ENCODE assay signal across 8 mouse cellular contexts in genomic region chr11:69394591-69395167, GRCm38 (mm10). TPM values are rescaled to one million over a fixed set of nuclear protein-coding genes. Genes with fewer than 3 reads are reported as not detected.
A peak's percentile ranks its signal among the peaks of the same experiment; 100 is the strongest.
DNase-seq lines count a peak whose midpoint lies in the region; ATAC-seq and TF ChIP-seq lines count a peak whose summit lies in the region.
"Not testable (repeated sequence)": the region's sequence is repeated elsewhere in the genome, so short reads cannot be mapped to it uniquely, and the experiment has no call there.

No protein-coding gene starts in this region.

- TF ChIP-seq POLR2A in cortical plate, adult 2 months (IDR thresholded peaks at IDR 0.05; ENCODE audit: extremely low read depth, insufficient read depth, low read length): not testable (repeated sequence)

- H3K4me3 ChIP-seq in cortical plate, adult 2 months (ENCODE audit: insufficient read depth, low read length): peak overlapping the region; percentile 85
- H3K4me3 ChIP-seq in forebrain, embryonic 14.5 days (ENCODE audit: low read depth, low read length): peak overlapping the region; percentile 55
- peak overlapping the region; percentile 82 for H3K4me3 ChIP-seq in kidney, embryonic 16.5 days (ENCODE audit: low read length)
- H3K4me3 ChIP-seq in liver, embryonic 15.5 days (replicated peaks): peak overlapping the region; percentile 85
- peak overlapping the region; percentile 74 for H3K4me3 ChIP-seq in midbrain, embryonic 16.5 days (ENCODE audit: low read depth, low read length)
- H3K4me3 ChIP-seq in stomach, embryonic 15.5 days (replicated peaks): peak overlapping the region; percentile 61

- H3K36me3 ChIP-seq in forebrain, embryonic 14.5 days (ENCODE audit: control insufficient read depth, insufficient read depth, low read length): peaks cover 16% of the 10 kb centered on the region
- H3K36me3 ChIP-seq in kidney, embryonic 16.5 days (ENCODE audit: insufficient read depth, low read length); liver, embryonic 15.5 days (replicated peaks); midbrain, embryonic 16.5 days (ENCODE audit: control insufficient read depth, insufficient read depth, low read length); stomach, embryonic 15.5 days: not testable (repeated sequence)

- WGBS in forebrain, embryonic 14.5 days: 2% methylated on average over 31 of the region's 31 CpGs
- under 1% methylated on average over 31 of the region's 31 CpGs for WGBS in kidney, embryonic 16.5 days
- WGBS in liver, embryonic 15.5 days (ENCODE audit: insufficient replicate concordance): 2% methylated on average over 31 of the region's 31 CpGs
- WGBS in midbrain, embryonic 16.5 days: 1% methylated on average over 31 of the region's 31 CpGs
- 1% methylated on average over 31 of the region's 31 CpGs for WGBS in stomach, embryonic 15.5 days

- TF ChIP-seq CTCF in cortical plate, adult 2 months (IDR thresholded peaks at IDR 0.05; ENCODE audit: extremely low read depth, insufficient read depth, low read length): not testable (repeated sequence)

- H3K27ac ChIP-seq in cortical plate, adult 2 months (ENCODE audit: insufficient read depth, low read length); forebrain, embryonic 14.5 days (ENCODE audit: low read depth, low read length): not testable (repeated sequence)
- H3K27ac ChIP-seq in kidney, embryonic 16.5 days (ENCODE audit: low read length): peak overlapping the region; percentile 99
- H3K27ac ChIP-seq in liver, embryonic 15.5 days (replicated peaks): peak overlapping the region; percentile 97
- H3K27ac ChIP-seq in midbrain, embryonic 16.5 days (ENCODE audit: low read length): peak overlapping the region; percentile 99
- peak overlapping the region; percentile 96; the same call in 1 of the 2 replicates for H3K27ac ChIP-seq in stomach, embryonic 15.5 days

- DNase-seq in CD4-positive, CD25-positive, alpha-beta regulatory T cell, adult 2 months (ENCODE audit: low read depth, low spot score): peak; percentile 49
- not testable (repeated sequence) for DNase-seq in forebrain, embryonic 14.5 days (ENCODE audit: low spot score)
- peak; percentile 25 for DNase-seq in heart, postnatal 4 days

- H3K4me1 ChIP-seq in cortical plate, adult 2 months (ENCODE audit: control insufficient read depth, insufficient read depth, low read length): not testable (repeated sequence)
- H3K4me1 ChIP-seq in forebrain, embryonic 14.5 days (ENCODE audit: control insufficient read depth, insufficient read depth, low read length): peaks cover 11% of the 10 kb centered on the region
- H3K4me1 ChIP-seq in kidney, embryonic 16.5 days (ENCODE audit: insufficient read depth, low read length): peaks cover 41% of the 10 kb centered on the region
- H3K4me1 ChIP-seq in liver, embryonic 15.5 days (replicated peaks): peaks cover 35% of the 10 kb centered on the region
- H3K4me1 ChIP-seq in midbrain, embryonic 16.5 days (ENCODE audit: control insufficient read depth, insufficient read depth, low read length): peaks cover 11% of the 10 kb centered on the region
- peaks cover 37% of the 10 kb centered on the region for H3K4me1 ChIP-seq in stomach, embryonic 15.5 days

- peak overlapping the region; percentile 73 for H3K4me2 ChIP-seq in forebrain, embryonic 14.5 days (ENCODE audit: low read length)
- peak overlapping the region; percentile 80 for H3K4me2 ChIP-seq in kidney, embryonic 16.5 days (replicated peaks; ENCODE audit: low read depth, low read length)
- peak overlapping the region; percentile 96 for H3K4me2 ChIP-seq in liver, embryonic 15.5 days
- H3K4me2 ChIP-seq in midbrain, embryonic 16.5 days (ENCODE audit: low read length): peak overlapping the region; percentile 81
- H3K4me2 ChIP-seq in stomach, embryonic 15.5 days: peak overlapping the region; percentile 66

- not testable (repeated sequence) for H3K27me3 ChIP-seq in forebrain, embryonic 14.5 days (replicated peaks; ENCODE audit: control insufficient read depth, insufficient read depth, low read length); kidney, embryonic 16.5 days (ENCODE audit: insufficient read depth, low read length); liver, embryonic 15.5 days; midbrain, embryonic 16.5 days (ENCODE audit: control insufficient read depth, insufficient read depth, low read depth, low read length); stomach, embryonic 15.5 days (replicated peaks)

- peak overlapping the region; percentile 73 for H3K9ac ChIP-seq in forebrain, embryonic 14.5 days (ENCODE audit: low read length)
- H3K9ac ChIP-seq in kidney, embryonic 16.5 days (replicated peaks; ENCODE audit: low read length): peak overlapping the region; percentile 83
- peak overlapping the region; percentile 94 for H3K9ac ChIP-seq in liver, embryonic 15.5 days
- H3K9ac ChIP-seq in midbrain, embryonic 16.5 days (ENCODE audit: low read depth, low read length): peak overlapping the region; percentile 59
- peak overlapping the region; percentile 40 for H3K9ac ChIP-seq in stomach, embryonic 15.5 days

- not testable (repeated sequence) for ATAC-seq in forebrain, embryonic 14.5 days; liver, embryonic 15.5 days (ENCODE audit: insufficient read depth); stomach, embryonic 15.5 days (ENCODE audit: insufficient read depth, low FRiP score, low read depth)
- ATAC-seq in kidney, embryonic 16.5 days (ENCODE audit: low FRiP score, low TSS enrichment): peak; percentile 4; the same call in 1 of the 2 replicates
- peak; percentile 26 for ATAC-seq in midbrain, embryonic 16.5 days

- H3K9me3 ChIP-seq in forebrain, embryonic 14.5 days (replicated peaks; ENCODE audit: control insufficient read depth, low read length); kidney, embryonic 16.5 days (ENCODE audit: low read length); liver, embryonic 15.5 days (replicated peaks); midbrain, embryonic 16.5 days (replicated peaks; ENCODE audit: control insufficient read depth, low read length, poor library complexity, severe bottlenecking); stomach, embryonic 15.5 days: not testable (repeated sequence)

RNA-seq across cellular contexts. Expression of gene Naa38, which starts 0.6 kb away (rescaled TPM):
- 215 and 222 TPM in 2 replicates for polyA plus RNA-seq in cortical plate, adult 2 months (2012; rRNA removed)
- polyA plus RNA-seq in forebrain, embryonic 14.5 days (2014; fragmentation: Nextera tagmentation; extraction: Ambion mirVana): 106 and 142 TPM in 2 replicates
- total RNA-seq in heart, postnatal 4 days (2021): 100 to 1,000 TPM in 1 of 2 experiments, 10 to 100 TPM in 1; 92.3 to 101 TPM
- 142 and 150 TPM in 2 replicates for polyA plus RNA-seq in kidney, embryonic 16.5 days (2015; fragmentation: Nextera tagmentation; extraction: Ambion mirVana)
- 77.2 and 88.0 TPM in 2 replicates for polyA plus RNA-seq in liver, embryonic 15.5 days (2015; fragmentation: Nextera tagmentation; extraction: Ambion mirVana)
- 86.2 and 89.6 TPM in 2 replicates for polyA plus RNA-seq in midbrain, embryonic 16.5 days (2015; fragmentation: Nextera tagmentation; extraction: Ambion mirVana)
- 154 and 179 TPM in 2 replicates for polyA plus RNA-seq in stomach, embryonic 15.5 days (2015; fragmentation: Nextera tagmentation; extraction: Ambion mirVana)

RNA-seq across cellular contexts. Expression of gene Cyb5d1, which starts 0.8 kb away (rescaled TPM):
- 34.3 and 35.6 TPM in 2 replicates for polyA plus RNA-seq in cortical plate, adult 2 months (2012; rRNA removed)
- polyA plus RNA-seq in forebrain, embryonic 14.5 days (2014; fragmentation: Nextera tagmentation; extraction: Ambion mirVana): 31.1 and 36.4 TPM in 2 replicates
- total RNA-seq in heart, postnatal 4 days (2021): 10 to 100 TPM; 21.3 to 22.1 TPM
- polyA plus RNA-seq in kidney, embryonic 16.5 days (2015; fragmentation: Nextera tagmentation; extraction: Ambion mirVana): 34.0 and 37.3 TPM in 2 replicates
- 9.6 and 11.0 TPM in 2 replicates for polyA plus RNA-seq in liver, embryonic 15.5 days (2015; fragmentation: Nextera tagmentation; extraction: Ambion mirVana)
- polyA plus RNA-seq in midbrain, embryonic 16.5 days (2015; fragmentation: Nextera tagmentation; extraction: Ambion mirVana): 27.1 and 28.9 TPM in 2 replicates
- polyA plus RNA-seq in stomach, embryonic 15.5 days (2015; fragmentation: Nextera tagmentation; extraction: Ambion mirVana): 24.9 and 25.3 TPM in 2 replicates

RNA-seq across cellular contexts. Expression of gene Tmem88, which starts 3.4 kb away (rescaled TPM):
- 6.5 and 6.8 TPM in 2 replicates for polyA plus RNA-seq in cortical plate, adult 2 months (2012; rRNA removed)
- polyA plus RNA-seq in forebrain, embryonic 14.5 days (2014; fragmentation: Nextera tagmentation; extraction: Ambion mirVana): 4.7 and 5.7 TPM in 2 replicates
- 10 to 100 TPM; 37.1 to 38.3 TPM for total RNA-seq in heart, postnatal 4 days (2021)
- 46.5 and 47.7 TPM in 2 replicates for polyA plus RNA-seq in kidney, embryonic 16.5 days (2015; fragmentation: Nextera tagmentation; extraction: Ambion mirVana)
- 6.6 and 7.1 TPM in 2 replicates for polyA plus RNA-seq in liver, embryonic 15.5 days (2015; fragmentation: Nextera tagmentation; extraction: Ambion mirVana)
- polyA plus RNA-seq in midbrain, embryonic 16.5 days (2015; fragmentation: Nextera tagmentation; extraction: Ambion mirVana): 5.2 and 5.9 TPM in 2 replicates
- 26.7 and 29.4 TPM in 2 replicates for polyA plus RNA-seq in stomach, embryonic 15.5 days (2015; fragmentation: Nextera tagmentation; extraction: Ambion mirVana)

RNA-seq across cellular contexts. Expression of gene Kdm6b, which starts 18.8 kb away (rescaled TPM):
- 5.0 and 5.3 TPM in 2 replicates for polyA plus RNA-seq in cortical plate, adult 2 months (2012; rRNA removed)
- 28.7 and 38.2 TPM in 2 replicates for polyA plus RNA-seq in forebrain, embryonic 14.5 days (2014; fragmentation: Nextera tagmentation; extraction: Ambion mirVana)
- 10 to 100 TPM; 48.3 to 49.7 TPM for total RNA-seq in heart, postnatal 4 days (2021)
- 26.0 and 31.3 TPM in 2 replicates for polyA plus RNA-seq in kidney, embryonic 16.5 days (2015; fragmentation: Nextera tagmentation; extraction: Ambion mirVana)
- polyA plus RNA-seq in liver, embryonic 15.5 days (2015; fragmentation: Nextera tagmentation; extraction: Ambion mirVana): 4.0 TPM in 2 replicates
- 36.4 and 39.0 TPM in 2 replicates for polyA plus RNA-seq in midbrain, embryonic 16.5 days (2015; fragmentation: Nextera tagmentation; extraction: Ambion mirVana)
- polyA plus RNA-seq in stomach, embryonic 15.5 days (2015; fragmentation: Nextera tagmentation; extraction: Ambion mirVana): 25.4 and 26.5 TPM in 2 replicates

RNA-seq across cellular contexts. Expression of gene Chd3, which starts 25.5 kb away (rescaled TPM):
- 242 and 274 TPM in 2 replicates for polyA plus RNA-seq in cortical plate, adult 2 months (2012; rRNA removed)
- polyA plus RNA-seq in forebrain, embryonic 14.5 days (2014; fragmentation: Nextera tagmentation; extraction: Ambion mirVana): 70.3 and 77.3 TPM in 2 replicates
- total RNA-seq in heart, postnatal 4 days (2021): 10 to 100 TPM; 75.3 to 76.7 TPM
- 58.6 and 67.2 TPM in 2 replicates for polyA plus RNA-seq in kidney, embryonic 16.5 days (2015; fragmentation: Nextera tagmentation; extraction: Ambion mirVana)
- polyA plus RNA-seq in liver, embryonic 15.5 days (2015; fragmentation: Nextera tagmentation; extraction: Ambion mirVana): 3.4 and 5.8 TPM in 2 replicates
- polyA plus RNA-seq in midbrain, embryonic 16.5 days (2015; fragmentation: Nextera tagmentation; extraction: Ambion mirVana): 82.8 and 86.1 TPM in 2 replicates
- polyA plus RNA-seq in stomach, embryonic 15.5 days (2015; fragmentation: Nextera tagmentation; extraction: Ambion mirVana): 53.4 and 54.0 TPM in 2 replicates

Comparison
In these comparisons a context has a peak if more than half of its experiments do, and no peak if none do; other contexts are left out.
1. H3K9ac ChIP-seq: peak in every context shown above with its lines; median percentile 94 in liver, embryonic 15.5 days; 83 in kidney, embryonic 16.5 days; 73 in forebrain, embryonic 14.5 days; 59 in midbrain, embryonic 16.5 days; 40 in stomach, embryonic 15.5 days.